Mouse (Mus musculus) heart, embryonic 12.5 days (tissue): ENCODE measurements at regions not wholly inside any gene's neighbourhood (a gene's known extent, or its start where the extent isn't known, plus 50 kb on each side); places are given as distances from the start of the nearest gene placed in this dataset.

Experiments
- ATAC-seq: fragments of 200-750 bp; cut with Nextera tagmentation; 2 replicates; pipeline ENCODE4 v1.8.0; 2017; ENCODE audit warnings: moderate TSS enrichment, moderate library complexity; ENCODE audit not compliant: insufficient number of reproducible peaks, low FRiP score
- H3K27ac ChIP-seq: fragments of 300-500 bp; sonication (generic); 2 replicates; pipeline ENCODE4 v1.5.1; 2016; ENCODE audit warnings: mild to moderate bottlenecking, moderate library complexity; ENCODE audit not compliant: poor library complexity, severe bottlenecking
- H3K27me3 ChIP-seq: fragments of 300-500 bp; sonication (generic); replicated peaks from 2 replicates; pipeline ENCODE4 v1.6.1; 2016; ENCODE audit warnings: mild to moderate bottlenecking, moderate library complexity
- H3K36me3 ChIP-seq: fragments of 300-500 bp; sonication (generic); 2 replicates; pipeline ENCODE4 v1.6.1; 2016; ENCODE audit warnings: mild to moderate bottlenecking, moderate library complexity
- H3K4me1 ChIP-seq: fragments of 300-500 bp; sonication (generic); replicated peaks from 2 replicates; pipeline ENCODE4 v1.6.1; 2016; ENCODE audit warnings: mild to moderate bottlenecking
- H3K4me2 ChIP-seq: fragments of 300-500 bp; sonication (generic); 2 replicates; pipeline ENCODE4 v1.6.1; 2016; ENCODE audit warnings: mild to moderate bottlenecking, moderate library complexity
- H3K4me3 ChIP-seq: fragments of 300-500 bp; sonication (generic); 2 replicates; pipeline ENCODE4 v1.5.1; 2016; ENCODE audit warnings: mild to moderate bottlenecking
- H3K9ac ChIP-seq: fragments of 300-500 bp; sonication (generic); 2 replicates; pipeline ENCODE4 v1.6.1; 2016; ENCODE audit warnings: mild to moderate bottlenecking, moderate library complexity
- H3K9me3 ChIP-seq: fragments of 300-500 bp; sonication (generic); replicated peaks from 2 replicates; pipeline ENCODE4 v1.6.1; 2016; ENCODE audit warnings: mild to moderate bottlenecking, moderate library complexity
- WGBS: fragments of 180-500 bp; shearing (Covaris S2); methylation state at CpG from one replicate; pipeline ENCODE4 v1.1.7; 2016; 5-methylcytosine and 5-hydroxymethylcytosine counted together

- Histone ChIP-seq H3K9me3 (no peaks in the 10 kb centered on the region; the same call in 1 of the 2 replicates), H3K4me1 (no peaks in the 10 kb centered on the region), H3K36me3 (no peaks in the 10 kb centered on the region), H3K9ac (no peak overlapping the region), H3K4me2 (no peak overlapping the region), H3K4me3 (no peak overlapping the region), H3K27me3 (no peaks in the 10 kb centered on the region), H3K27ac (no peak overlapping the region)
- no peak for ATAC-seq
- WGBS: 73% methylated on average over 8 of the region's 8 CpGs
Observed at GRCm38 (mm10) chr7:70003200-70003986, 363.1 kb downstream of the Nr2f2 start.

- Histone ChIP-seq H3K27ac (no peak overlapping the region), H3K36me3 (no peaks in the 10 kb centered on the region), H3K4me2 (no peak overlapping the region), H3K4me3 (no peak overlapping the region), H3K9me3 (no peaks in the 10 kb centered on the region), H3K4me1 (no peaks in the 10 kb centered on the region), H3K9ac (no peak overlapping the region), H3K27me3 (no peaks in the 10 kb centered on the region)
- ATAC-seq: no peak
- 64% methylated on average over 1 of the region's 1 CpGs for WGBS
Observed at GRCm38 (mm10) chr7:69998756-69999155, 367.8 kb downstream of the Nr2f2 start.

- Histone ChIP-seq H3K9me3 (no peaks in the 10 kb centered on the region), H3K27me3 (no peaks in the 10 kb centered on the region), H3K4me3 (no peak overlapping the region), H3K27ac (no peak overlapping the region), H3K9ac (no peak overlapping the region), H3K4me1 (no peaks in the 10 kb centered on the region; the same call in 1 of the 2 replicates), H3K36me3 (no peaks in the 10 kb centered on the region), H3K4me2 (no peak overlapping the region)
- no peak for ATAC-seq
- WGBS: 78% methylated on average over 6 of the region's 6 CpGs
Observed at GRCm38 (mm10) chr7:69994540-69995303, 371.8 kb downstream of the Nr2f2 start.

GRCm38 (mm10) chr7:69992383-69993327 is 373.9 kb downstream of the Nr2f2 start:
- H3K9ac ChIP-seq: no peak overlapping the region; the same call in 1 of the 2 replicates
- peak overlapping the region; percentile 47 for H3K4me3 ChIP-seq
- no peak overlapping the region for H3K27ac ChIP-seq
- H3K4me1 ChIP-seq: no peaks in the 10 kb centered on the region; the same call in 1 of the 2 replicates
- no peaks in the 10 kb centered on the region for H3K36me3 ChIP-seq
- WGBS: 18% methylated on average over 21 of the region's 21 CpGs
- ATAC-seq: no peak
- H3K4me2 ChIP-seq: peak overlapping the region; percentile 74
- no peaks in the 10 kb centered on the region for H3K9me3 ChIP-seq
- no peaks in the 10 kb centered on the region for H3K27me3 ChIP-seq

- ATAC-seq: no peak
- no peak overlapping the region for H3K9ac ChIP-seq
- no peaks in the 10 kb centered on the region for H3K36me3 ChIP-seq
- H3K9me3 ChIP-seq: no peaks in the 10 kb centered on the region
- 37% methylated on average over 3 of the region's 3 CpGs for WGBS
- H3K4me2 ChIP-seq: peak overlapping the region; percentile 74
- peak overlapping the region; percentile 47 for H3K4me3 ChIP-seq
- no peak overlapping the region for H3K27ac ChIP-seq
- H3K4me1 ChIP-seq: no peaks in the 10 kb centered on the region; the same call in 1 of the 2 replicates
- no peaks in the 10 kb centered on the region for H3K27me3 ChIP-seq
Observed at GRCm38 (mm10) chr7:69991982-69992381, 374.6 kb downstream of the Nr2f2 start.

- Histone ChIP-seq H3K9me3 (no peaks in the 10 kb centered on the region), H3K27me3 (no peaks in the 10 kb centered on the region), H3K4me2 (no peak overlapping the region), H3K27ac (no peak overlapping the region), H3K9ac (no peak overlapping the region), H3K4me1 (no peaks in the 10 kb centered on the region; the same call in 1 of the 2 replicates), H3K4me3 (no peak overlapping the region), H3K36me3 (no peaks in the 10 kb centered on the region)
- 33% methylated on average over 5 of the region's 5 CpGs for WGBS
- ATAC-seq: no peak
Observed at GRCm38 (mm10) chr7:69988704-69989103, 377.8 kb downstream of the Nr2f2 start.

GRCm38 (mm10) chr7:69981301-69981700 is 385.2 kb downstream of the Nr2f2 start:
- Histone ChIP-seq H3K9ac (no peak overlapping the region), H3K4me3 (no peak overlapping the region), H3K4me1 (no peaks in the 10 kb centered on the region), H3K9me3 (no peaks in the 10 kb centered on the region), H3K36me3 (no peaks in the 10 kb centered on the region), H3K27ac (no peak overlapping the region), H3K27me3 (no peaks in the 10 kb centered on the region), H3K4me2 (no peak overlapping the region)
- WGBS: 64% methylated on average over 2 of the region's 2 CpGs
- no peak for ATAC-seq

- Histone ChIP-seq H3K36me3 (no peaks in the 10 kb centered on the region), H3K4me2 (no peak overlapping the region), H3K9ac (no peak overlapping the region), H3K4me3 (no peak overlapping the region), H3K27ac (no peak overlapping the region), H3K27me3 (no peaks in the 10 kb centered on the region), H3K9me3 (no peaks in the 10 kb centered on the region), H3K4me1 (no peaks in the 10 kb centered on the region)
- WGBS: 81% methylated on average over 3 of the region's 3 CpGs
- ATAC-seq: no peak
Observed at GRCm38 (mm10) chr7:69976369-69976768, 390.2 kb downstream of the Nr2f2 start.

GRCm38 (mm10) chr7:69964002-69964401 is 402.5 kb downstream of the Nr2f2 start:
- H3K9ac ChIP-seq: no peak overlapping the region
- no peaks in the 10 kb centered on the region for H3K9me3 ChIP-seq
- ATAC-seq: no peak
- 64% methylated on average over 8 of the region's 8 CpGs for WGBS
- no peaks in the 10 kb centered on the region for H3K4me1 ChIP-seq
- H3K4me3 ChIP-seq: no peak overlapping the region
- H3K36me3 ChIP-seq: no peaks in the 10 kb centered on the region
- H3K27ac ChIP-seq: no peak overlapping the region
- no peak overlapping the region for H3K4me2 ChIP-seq
- H3K27me3 ChIP-seq: no peaks in the 10 kb centered on the region

- Histone ChIP-seq H3K4me2 (no peak overlapping the region), H3K4me1 (no peaks in the 10 kb centered on the region), H3K36me3 (no peaks in the 10 kb centered on the region), H3K4me3 (no peak overlapping the region), H3K9me3 (no peaks in the 10 kb centered on the region), H3K9ac (no peak overlapping the region), H3K27me3 (no peaks in the 10 kb centered on the region), H3K27ac (no peak overlapping the region)
- 68% methylated on average over 6 of the region's 6 CpGs for WGBS
- ATAC-seq: no peak
Observed at GRCm38 (mm10) chr7:69950221-69950670, 416.3 kb downstream of the Nr2f2 start.
